Mouse (Mus musculus) spleen, postnatal 36 days (tissue): Measurements from ENCODE around the gene Cdpf1.

Experiments used
- DNase-seq, 2 experiments: peaks; one replicate each; pipeline ENCODE4 v3.0.0; 2022; ENCODE audit warnings: low spot score in 2 of 2, mixed read lengths in 1 of 2

Cdpf1 gene

GRCm38 (mm10) chr15:85811535-85812277 lies at the start of gene Cdpf1:
Gene Cdpf1 (minus strand): TSS chr15:85811697.
- DNase-seq: peak; percentile 97 to 98

GRCm38 (mm10) chr15:85859490-85860031 lies 48.1 kb upstream of the Cdpf1 start, which contains the start of gene Gtse1:
Gene Gtse1 (plus strand): TSS chr15:85859745.
- DNase-seq: peak; percentile 92 to 95

- DNase-seq: peak in 1 of 2 experiments; percentile 11
Measured at GRCm38 (mm10) chr15:85858980-85859489, 47.5 kb upstream of the Cdpf1 start.

GRCm38 (mm10) chr15:85851656-85852392 lies 40.3 kb upstream of the Cdpf1 start:
- DNase-seq: no peak

- no peak for DNase-seq
Measured at GRCm38 (mm10) chr15:85845071-85845470, 33.6 kb upstream of the Cdpf1 start.

- DNase-seq: no peak
Measured at GRCm38 (mm10) chr15:85841796-85842360, 30.4 kb upstream of the Cdpf1 start.

GRCm38 (mm10) chr15:85840983-85841382 lies 29.5 kb upstream of the Cdpf1 start:
- peak in 1 of 2 experiments; percentile 8 for DNase-seq

- no peak for DNase-seq
Measured at GRCm38 (mm10) chr15:85836887-85837286, 25.4 kb upstream of the Cdpf1 start.

- no peak for DNase-seq
Measured at GRCm38 (mm10) chr15:85835335-85835734, 23.8 kb upstream of the Cdpf1 start.

GRCm38 (mm10) chr15:85832599-85832998 lies 21.1 kb upstream of the Cdpf1 start:
- no peak for DNase-seq

- peak; percentile 89 to 91 for DNase-seq
Measured at GRCm38 (mm10) chr15:85831954-85832590, 20.6 kb upstream of the Cdpf1 start, which contains the start of gene Ttc38. Gene Ttc38 (plus strand): TSS chr15:85832306.

GRCm38 (mm10) chr15:85829470-85829869 lies 18.0 kb upstream of the Cdpf1 start:
- no peak for DNase-seq

- DNase-seq: no peak
Measured at GRCm38 (mm10) chr15:85828071-85828470, 16.6 kb upstream of the Cdpf1 start.

GRCm38 (mm10) chr15:85826676-85827075 lies 15.2 kb upstream of the Cdpf1 start:
- DNase-seq: no peak

GRCm38 (mm10) chr15:85822011-85822359 lies 10.5 kb upstream of the Cdpf1 start:
- no peak for DNase-seq

- no peak for DNase-seq
Measured at GRCm38 (mm10) chr15:85821203-85822010, 9.9 kb upstream of the Cdpf1 start, which contains the start of gene Pkdrej. Gene Pkdrej (minus strand): TSS chr15:85821734.

- no peak for DNase-seq
Measured at GRCm38 (mm10) chr15:85813428-85813827, 1.9 kb upstream of the Cdpf1 start.

GRCm38 (mm10) chr15:85810806-85811521 lies 533 bp downstream of the Cdpf1 start:
- DNase-seq: peak; percentile 11 to 21

- no peak for DNase-seq
Measured at GRCm38 (mm10) chr15:85810462-85810805, 1.1 kb downstream of the Cdpf1 start.

- DNase-seq: no peak
Measured at GRCm38 (mm10) chr15:85809091-85809490, 2.4 kb downstream of the Cdpf1 start.
